Mouse (Mus musculus): ENCODE data around the gene Neurl1a. TPM values are rescaled to one million over a fixed set of nuclear protein-coding genes. Genes with fewer than 3 reads are reported as not detected.
A peak's percentile ranks its signal among the peaks of the same experiment; 100 is the strongest.

Neurl1a gene
- polyA plus RNA-seq, 1 experiment from 2014 or later: 3.9 TPM

GRCm38 (mm10) chr19:47280894-47281293 lies 102.3 kb downstream of the Neurl1a start:
- H3K27ac ChIP-seq (replicated peaks): peak overlapping the region; percentile 86
- TF ChIP-seq EP300 (optimal IDR thresholded peaks at IDR 0.05): no peak
- TF ChIP-seq CTCF (IDR thresholded peaks at IDR 0.05; ENCODE audit: low read depth): no peak
- H3K36me3 ChIP-seq (ENCODE audit: control insufficient read depth, insufficient read depth, low read length): peaks cover 29% of the 10 kb centered on the region
- H3K4me3 ChIP-seq (ENCODE audit: low read depth, low read length): no peak overlapping the region
- no peaks in the 10 kb centered on the region for H3K9me3 ChIP-seq (ENCODE audit: control insufficient read depth, low read length)
- ATAC-seq (ENCODE audit: low FRiP score, low TSS enrichment): peak; percentile 14; the same call in 1 of the 2 replicates
- no peak overlapping the region for H3K4me2 ChIP-seq (replicated peaks; ENCODE audit: low read depth)
- no peak overlapping the region for H3K9ac ChIP-seq (ENCODE audit: low read length)
- DNase-seq (ENCODE audit: low spot score): no peak
- H3K4me1 ChIP-seq (replicated peaks; ENCODE audit: control insufficient read depth, insufficient read depth): peaks cover 15% of the 10 kb centered on the region
- no peaks in the 10 kb centered on the region for H3K27me3 ChIP-seq (ENCODE audit: control insufficient read depth, insufficient read depth, low read length)
- WGBS: 57% methylated on average over 9 of the region's 9 CpGs

- Histone ChIP-seq H3K27ac (replicated peaks) (peak overlapping the region; percentile 86), H3K36me3 (ENCODE audit: control insufficient read depth, insufficient read depth, low read length) (peaks cover 29% of the 10 kb centered on the region), H3K9me3 (ENCODE audit: control insufficient read depth, low read length) (no peaks in the 10 kb centered on the region), H3K4me2 (replicated peaks; ENCODE audit: low read depth) (no peak overlapping the region), H3K9ac (ENCODE audit: low read length) (0 out of 2 replicates have a peak overlapping the region, but pooled peaks have one; percentile 23), H3K27me3 (ENCODE audit: control insufficient read depth, insufficient read depth, low read length) (no peaks in the 10 kb centered on the region), H3K4me3 (ENCODE audit: low read depth, low read length) (no peak overlapping the region), H3K4me1 (replicated peaks; ENCODE audit: control insufficient read depth, insufficient read depth) (peaks cover 15% of the 10 kb centered on the region)
- ATAC-seq (ENCODE audit: low FRiP score, low TSS enrichment): peak; percentile 65; the same call in 1 of the 2 replicates
- no peak for DNase-seq (ENCODE audit: low spot score)
- 47% methylated on average over 6 of the region's 6 CpGs for WGBS
- TF ChIP-seq CTCF (IDR thresholded peaks at IDR 0.05; ENCODE audit: low read depth) (no peak), EP300 (optimal IDR thresholded peaks at IDR 0.05) (no peak)
Measured at GRCm38 (mm10) chr19:47282050-47282454, 103.4 kb downstream of the Neurl1a start.

GRCm38 (mm10) chr19:47282688-47283215 lies 104.1 kb downstream of the Neurl1a start:
- no peaks in the 10 kb centered on the region for H3K9me3 ChIP-seq (ENCODE audit: control insufficient read depth, low read length)
- H3K4me1 ChIP-seq (replicated peaks; ENCODE audit: control insufficient read depth, insufficient read depth): peaks cover 15% of the 10 kb centered on the region
- H3K36me3 ChIP-seq (ENCODE audit: control insufficient read depth, insufficient read depth, low read length): peaks cover 31% of the 10 kb centered on the region
- H3K27ac ChIP-seq (replicated peaks): peak overlapping the region; percentile 86
- 91% methylated on average over 17 of the region's 17 CpGs for WGBS
- no peak overlapping the region for H3K4me3 ChIP-seq (ENCODE audit: low read depth, low read length)
- H3K9ac ChIP-seq (ENCODE audit: low read length): no peak overlapping the region
- no peak overlapping the region for H3K4me2 ChIP-seq (replicated peaks; ENCODE audit: low read depth)
- DNase-seq (ENCODE audit: low spot score) (no peak), ATAC-seq (ENCODE audit: low FRiP score, low TSS enrichment) (no peak)
- H3K27me3 ChIP-seq (ENCODE audit: control insufficient read depth, insufficient read depth, low read length): no peaks in the 10 kb centered on the region
- TF ChIP-seq EP300 (optimal IDR thresholded peaks at IDR 0.05) (no peak), CTCF (IDR thresholded peaks at IDR 0.05; ENCODE audit: low read depth) (no peak)

- TF ChIP-seq CTCF (IDR thresholded peaks at IDR 0.05; ENCODE audit: low read depth): no peak
- no peak for TF ChIP-seq EP300 (optimal IDR thresholded peaks at IDR 0.05)
- Histone ChIP-seq H3K4me1 (replicated peaks; ENCODE audit: control insufficient read depth, insufficient read depth) (peaks cover 10% of the 10 kb centered on the region), H3K4me2 (replicated peaks; ENCODE audit: low read depth) (no peak overlapping the region), H3K9ac (ENCODE audit: low read length) (no peak overlapping the region), H3K9me3 (ENCODE audit: control insufficient read depth, low read length) (no peaks in the 10 kb centered on the region), H3K27me3 (ENCODE audit: control insufficient read depth, insufficient read depth, low read length) (no peaks in the 10 kb centered on the region), H3K27ac (replicated peaks) (no peak overlapping the region), H3K4me3 (ENCODE audit: low read depth, low read length) (no peak overlapping the region), H3K36me3 (ENCODE audit: control insufficient read depth, insufficient read depth, low read length) (peaks cover 31% of the 10 kb centered on the region)
- DNase-seq (ENCODE audit: low spot score) (no peak), ATAC-seq (ENCODE audit: low FRiP score, low TSS enrichment) (no peak)
- 74% methylated on average over 6 of the region's 6 CpGs for WGBS
Measured at GRCm38 (mm10) chr19:47285581-47285980, 107.0 kb downstream of the Neurl1a start.

GRCm38 (mm10) chr19:47286886-47287450 lies 108.3 kb downstream of the Neurl1a start:
- H3K9ac ChIP-seq (ENCODE audit: low read length): no peak overlapping the region
- WGBS: 72% methylated on average over 17 of the region's 17 CpGs

More at GRCm38 (mm10) chr19:47286886-47287450, 108.3 kb downstream of the Neurl1a start:
- DNase-seq (ENCODE audit: low spot score) (no peak), ATAC-seq (ENCODE audit: low FRiP score, low TSS enrichment) (no peak)
- Histone ChIP-seq H3K4me2 (replicated peaks; ENCODE audit: low read depth) (no peak overlapping the region), H3K27me3 (ENCODE audit: control insufficient read depth, insufficient read depth, low read length) (no peaks in the 10 kb centered on the region), H3K4me3 (ENCODE audit: low read depth, low read length) (no peak overlapping the region), H3K9me3 (ENCODE audit: control insufficient read depth, low read length) (no peaks in the 10 kb centered on the region), H3K27ac (replicated peaks) (no peak overlapping the region), H3K4me1 (replicated peaks; ENCODE audit: control insufficient read depth, insufficient read depth) (no peaks in the 10 kb centered on the region; the same call in 1 of the 2 replicates), H3K36me3 (ENCODE audit: control insufficient read depth, insufficient read depth, low read length) (peaks cover 27% of the 10 kb centered on the region)
- TF ChIP-seq CTCF (IDR thresholded peaks at IDR 0.05; ENCODE audit: low read depth): no peak
- TF ChIP-seq EP300 (optimal IDR thresholded peaks at IDR 0.05): no peak

Measured in stomach, postnatal 0 days (tissue).